Mouse (Mus musculus) heart, adult 8-10 months (tissue): ENCODE data around the gene Cdkal1. TPM values are rescaled to one million over a fixed set of nuclear protein-coding genes. Genes with fewer than 3 reads are reported as not detected.

ENCODE experiments used
- DNase-seq: peaks from one replicate; pipeline ENCODE4 v3.0.0; 2022; ENCODE audit warnings: low spot score
- total RNA-seq, 4 experiments: library from RNA; stranded (reverse); gene quantifications; 2 replicates each; pipeline ENCODE4 v1.2.4; 2022

The Cdkal1 gene
- total RNA-seq, 4 experiments from 2014 or later, result 27.5 to 31.3 (median 30.8) TPM

- DNase-seq, result no peak
Observed at GRCm38 (mm10) chr13:29635581-29635980, 219.9 kb downstream of the Cdkal1 start.

- DNase-seq, result peak; percentile 44
Observed at GRCm38 (mm10) chr13:29631342-29631741, 224.1 kb downstream of the Cdkal1 start.

GRCm38 (mm10) chr13:29628607-29629006, 226.9 kb downstream of the Cdkal1 start:
- peak; percentile 57 for DNase-seq

GRCm38 (mm10) chr13:29627438-29628124, 227.9 kb downstream of the Cdkal1 start:
- DNase-seq, result peak; percentile 62

GRCm38 (mm10) chr13:29624929-29625328, 230.5 kb downstream of the Cdkal1 start:
- DNase-seq, result no peak

GRCm38 (mm10) chr13:29623636-29624239, 231.7 kb downstream of the Cdkal1 start:
- no peak for DNase-seq

- no peak for DNase-seq
Observed at GRCm38 (mm10) chr13:29621881-29622280, 233.6 kb downstream of the Cdkal1 start.

GRCm38 (mm10) chr13:29621363-29621762, 234.1 kb downstream of the Cdkal1 start:
- DNase-seq, result no peak

GRCm38 (mm10) chr13:29620826-29621225, 234.6 kb downstream of the Cdkal1 start:
- no peak for DNase-seq

- DNase-seq, result no peak
Observed at GRCm38 (mm10) chr13:29616654-29617171, 238.8 kb downstream of the Cdkal1 start.

- DNase-seq, result no peak
Observed at GRCm38 (mm10) chr13:29615987-29616386, 239.5 kb downstream of the Cdkal1 start.

GRCm38 (mm10) chr13:29615081-29615480, 240.4 kb downstream of the Cdkal1 start:
- no peak for DNase-seq

- peak; percentile 30 for DNase-seq
Observed at GRCm38 (mm10) chr13:29610051-29610931, 245.2 kb downstream of the Cdkal1 start.

- no peak for DNase-seq
Observed at GRCm38 (mm10) chr13:29609441-29609840, 246.0 kb downstream of the Cdkal1 start.

- peak; percentile 46 for DNase-seq
Observed at GRCm38 (mm10) chr13:29604241-29604640, 251.2 kb downstream of the Cdkal1 start.

GRCm38 (mm10) chr13:29603597-29603996, 251.9 kb downstream of the Cdkal1 start:
- DNase-seq, result no peak

- DNase-seq, result no peak
Observed at GRCm38 (mm10) chr13:29601033-29601432, 254.4 kb downstream of the Cdkal1 start.

- no peak for DNase-seq
Observed at GRCm38 (mm10) chr13:29599646-29600045, 255.8 kb downstream of the Cdkal1 start.

GRCm38 (mm10) chr13:29596735-29597134, 258.7 kb downstream of the Cdkal1 start:
- no peak for DNase-seq

GRCm38 (mm10) chr13:29593096-29593495, 262.4 kb downstream of the Cdkal1 start:
- no peak for DNase-seq

- DNase-seq, result no peak
Observed at GRCm38 (mm10) chr13:29590685-29591084, 264.8 kb downstream of the Cdkal1 start.

- DNase-seq, result no peak
Observed at GRCm38 (mm10) chr13:29590164-29590563, 265.3 kb downstream of the Cdkal1 start.
